ENCODE assay signal across 9 mouse cellular contexts in genomic region chr2:93659004-93659403, GRCm38 (mm10). TPM values are rescaled to one million over a fixed set of nuclear protein-coding genes. Genes with fewer than 3 reads are reported as not detected.
DNase-seq lines count a peak whose midpoint lies in the region; ATAC-seq and TF ChIP-seq lines count a peak whose summit lies in the region.
"Had no signal": no experiment of that assay in that cellular context is flagged by ENCODE, and none has a peak within 500 bp of the region (broad histone marks: within the 10 kb centered on the region; RNA-seq: fewer than 3 reads in every experiment).

No protein-coding gene starts in this region.

- no peak for TF ChIP-seq POLR2A in thymus, adult 2 months (IDR thresholded peaks at IDR 0.05; ENCODE audit: control insufficient read depth, extremely low read depth, insufficient read depth, low read length, poor library complexity)
- TF ChIP-seq POLR2A in embryonic fibroblast, embryonic 13.5 days (IDR thresholded peaks at IDR 0.05; ENCODE audit: low read depth, low read length), result no peak
- no peak for TF ChIP-seq POLR2A in olfactory bulb, adult 2 months (IDR thresholded peaks at IDR 0.05; ENCODE audit: insufficient read depth, low read depth, low read length)

- H3K27me3 ChIP-seq in heart, embryonic 11.5 days (ENCODE audit: control insufficient read depth, insufficient read depth, low read length), result 0 out of 2 replicates have a peak, but pooled peaks cover 7% of the 10 kb centered on the region
- H3K27me3 ChIP-seq in thymus, adult 2 months (ENCODE audit: control insufficient read depth, insufficient read depth, low read length), result no peaks in the 10 kb centered on the region
- peaks cover 8% of the 10 kb centered on the region; the same call in 1 of the 2 replicates for H3K27me3 ChIP-seq in forebrain, embryonic 15.5 days

- DNase-seq in heart, postnatal 10 days, result peak; percentile 39 to 53
- peak; percentile 9 for DNase-seq in thymus, adult 2 months
- DNase-seq in thymus, postnatal 36 days, result no peak
- DNase-seq in frontal cortex, postnatal 25 days (ENCODE audit: low spot score in 2 of 2), result no peak

- no peak overlapping the region for H3K27ac ChIP-seq in heart, embryonic 11.5 days (ENCODE audit: low read depth, low read length)
- H3K27ac ChIP-seq in thymus, adult 2 months (ENCODE audit: control insufficient read depth, insufficient read depth, low read length), result no peak overlapping the region
- no peak overlapping the region for H3K27ac ChIP-seq in embryonic fibroblast, embryonic 13.5 days (ENCODE audit: insufficient read depth, low read length)
- H3K27ac ChIP-seq in olfactory bulb, adult 2 months (ENCODE audit: insufficient read depth, low read depth, low read length), result no peak overlapping the region
- H3K27ac ChIP-seq in forebrain, embryonic 15.5 days (replicated peaks), result no peak overlapping the region

- no peak overlapping the region for H3K4me2 ChIP-seq in heart, embryonic 11.5 days
- H3K4me2 ChIP-seq in forebrain, embryonic 15.5 days (replicated peaks), result no peak overlapping the region

- 42% methylated on average over 3 of the region's 3 CpGs for WGBS in heart, embryonic 11.5 days (ENCODE audit: insufficient replicate concordance)
- WGBS in thymus, adult 2 months, result 30% methylated on average over 3 of the region's 3 CpGs
- 34% methylated on average over 3 of the region's 3 CpGs for WGBS in olfactory bulb, adult 2 months
- WGBS in forebrain, embryonic 15.5 days, result 32% methylated on average over 3 of the region's 3 CpGs

- intact Hi-C loops in heart, postnatal 10 days (cut with DNase I), result loop anchor here (1.0 to 2.0 kb wide), 2 partner anchors 128 to 184 kb away; no protein-coding TSS in a partner anchor

- TF ChIP-seq CTCF in thymus, adult 2 months (IDR thresholded peaks at IDR 0.05; ENCODE audit: borderline replicate concordance, control insufficient read depth, extremely low read depth, insufficient read depth, low read length, poor library complexity), result 0 out of 2 replicates have a peak, but pooled peaks have one; percentile 21
- peak; percentile 46; the same call in 1 of the 2 replicates for TF ChIP-seq CTCF in embryonic fibroblast, embryonic 13.5 days (IDR thresholded peaks at IDR 0.05; ENCODE audit: borderline replicate concordance, insufficient read depth, low read length)
- peak; percentile 42; the same call in 1 of the 2 replicates for TF ChIP-seq CTCF in olfactory bulb, adult 2 months (IDR thresholded peaks at IDR 0.05; ENCODE audit: insufficient read depth, low read depth, low read length)

- no peaks in the 10 kb centered on the region for H3K9me3 ChIP-seq in heart, embryonic 11.5 days (replicated peaks; ENCODE audit: control insufficient read depth, low read length)
- no peaks in the 10 kb centered on the region for H3K9me3 ChIP-seq in forebrain, embryonic 15.5 days

- no peak overlapping the region for H3K9ac ChIP-seq in heart, embryonic 11.5 days (ENCODE audit: low read depth, low read length)
- H3K9ac ChIP-seq in forebrain, embryonic 15.5 days (replicated peaks), result no peak overlapping the region

- H3K36me3 ChIP-seq in heart, embryonic 11.5 days (ENCODE audit: control insufficient read depth, insufficient read depth, low read length), result no peaks in the 10 kb centered on the region
- H3K36me3 ChIP-seq in thymus, adult 2 months (ENCODE audit: control insufficient read depth, insufficient read depth, low read length), result no peaks in the 10 kb centered on the region
- no peaks in the 10 kb centered on the region for H3K36me3 ChIP-seq in forebrain, embryonic 15.5 days

- no peak for ATAC-seq in heart, embryonic 11.5 days (replicated peaks; ENCODE audit: insufficient number of reproducible peaks, low FRiP score, low TSS enrichment)
- no peak for ATAC-seq in forebrain, embryonic 15.5 days (replicated peaks)

- H3K4me1 ChIP-seq in heart, embryonic 11.5 days (ENCODE audit: control insufficient read depth, insufficient read depth, low read length), result peaks cover 10% of the 10 kb centered on the region; the same call in 1 of the 2 replicates
- no peaks in the 10 kb centered on the region for H3K4me1 ChIP-seq in thymus, adult 2 months (replicated peaks; ENCODE audit: control insufficient read depth, insufficient read depth, low read length)
- H3K4me1 ChIP-seq in embryonic fibroblast, embryonic 13.5 days (ENCODE audit: control insufficient read depth, insufficient read depth, low read length), result no peaks in the 10 kb centered on the region
- no peaks in the 10 kb centered on the region for H3K4me1 ChIP-seq in olfactory bulb, adult 2 months (ENCODE audit: control insufficient read depth, insufficient read depth, low read length)
- no peaks in the 10 kb centered on the region for H3K4me1 ChIP-seq in forebrain, embryonic 15.5 days

- H3K4me3 ChIP-seq in heart, embryonic 11.5 days (ENCODE audit: low read depth, low read length), result no peak overlapping the region
- no peak overlapping the region for H3K4me3 ChIP-seq in thymus, adult 2 months (ENCODE audit: control insufficient read depth, insufficient read depth, low read length)
- no peak overlapping the region for H3K4me3 ChIP-seq in embryonic fibroblast, embryonic 13.5 days (ENCODE audit: insufficient read depth, low read length)
- H3K4me3 ChIP-seq in olfactory bulb, adult 2 months (ENCODE audit: insufficient read depth, low read depth, low read length), result no peak overlapping the region
- H3K4me3 ChIP-seq in forebrain, embryonic 15.5 days, result no peak overlapping the region
- H3K4me3 ChIP-seq: erythroblast, embryonic 14.5 days had no signal

RNA-seq across cellular contexts. Expression of gene Alx4, which starts 16.8 kb away (rescaled TPM):
- total RNA-seq in heart, postnatal 10 days (2021), result under 1 TPM; 0.10 to 0.12 TPM
- polyA plus RNA-seq in heart, embryonic 11.5 days (2014; fragmentation: Nextera tagmentation; extraction: Ambion mirVana), result 0.17 and 0.54 TPM in 2 replicates
- polyA plus RNA-seq in thymus, adult 2 months (2012; rRNA removed), result 0.23 and 0.32 TPM in 2 replicates
- polyA plus RNA-seq in embryonic fibroblast, embryonic 13.5 days (2011; ENCODE audit: insufficient read length, low read depth, missing spikeins), result 3.3 and 8.3 TPM in 2 replicates
- polyA plus RNA-seq in olfactory bulb, adult 2 months (2012; ENCODE audit: insufficient read depth, insufficient read length, low replicate concordance, missing spikeins), result not detected in 2 replicates
- polyA plus RNA-seq in forebrain, embryonic 15.5 days (2015; fragmentation: Nextera tagmentation; extraction: Ambion mirVana), result 0.65 and 0.85 TPM in 2 replicates

Comparison
In these comparisons a context has a peak if more than half of its experiments do, and no peak if none do; other contexts are left out.
1. DNase-seq: peak in heart, postnatal 10 days (2 of 2) and thymus, adult 2 months (single experiment); none in thymus, postnatal 36 days (0 of 2) and frontal cortex, postnatal 25 days (0 of 2).
2. Peak in every context shown above with its lines, with median percentiles within 50 percentile points of each other: CTCF ChIP-seq.